Mouse (Mus musculus) intestine, embryonic 15.5 days (tissue): Measurements from ENCODE around the gene Lin37. TPM values are rescaled to one million over a fixed set of nuclear protein-coding genes. Genes with fewer than 3 reads are reported as not detected.

Experiments
- ATAC-seq: fragments of 200-750 bp; cut with Nextera tagmentation; 2 replicates; pipeline ENCODE4 v1.8.0; 2017; ENCODE audit warnings: moderate TSS enrichment, moderate library complexity
- H3K27ac ChIP-seq: fragments of 300-500 bp; sonication (generic); 2 replicates; pipeline ENCODE4 v1.5.1; 2015; ENCODE audit warnings: mild to moderate bottlenecking, inconsistent platforms
- H3K27me3 ChIP-seq: fragments of 300-500 bp; sonication (generic); replicated peaks from 2 replicates; pipeline ENCODE4 v1.6.1; 2015; ENCODE audit warnings: inconsistent platforms
- H3K36me3 ChIP-seq: fragments of 300-500 bp; sonication (generic); 2 replicates; pipeline ENCODE4 v1.6.1; 2015; ENCODE audit warnings: inconsistent platforms
- H3K4me1 ChIP-seq: fragments of 300-500 bp; sonication (generic); replicated peaks from 2 replicates; pipeline ENCODE4 v1.6.1; 2015; ENCODE audit warnings: inconsistent platforms
- H3K4me2 ChIP-seq: fragments of 300-500 bp; sonication (generic); replicated peaks from 2 replicates; pipeline ENCODE4 v1.6.1; 2015; ENCODE audit warnings: mild to moderate bottlenecking, inconsistent platforms
- H3K4me3 ChIP-seq: fragments of 300-500 bp; sonication (generic); replicated peaks from 2 replicates; pipeline ENCODE4 v1.5.1; 2015; ENCODE audit warnings: inconsistent platforms
- H3K9ac ChIP-seq: fragments of 300-500 bp; sonication (generic); 2 replicates; pipeline ENCODE4 v1.6.1; 2015; ENCODE audit warnings: inconsistent platforms
- H3K9me3 ChIP-seq: fragments of 300-500 bp; sonication (generic); 2 replicates; pipeline ENCODE4 v1.6.1; 2016; ENCODE audit warnings: inconsistent platforms
- WGBS: fragments of 180-500 bp; shearing (Covaris S2); methylation state at CpG from one replicate; pipeline ENCODE4 v1.1.7; 2015; 5-methylcytosine and 5-hydroxymethylcytosine counted together
- polyA plus RNA-seq: library from polyadenylated mRNA; unstranded; fragments of >200 nt; fragmentation: Nextera tagmentation; extraction: Ambion mirVana; gene quantifications from 2 replicates; pipeline ENCODE4 v1.2.1, GENCODE M21; 2015

Lin37 gene
- polyA plus RNA-seq, 1 experiment from 2014 or later = 46.3 TPM

DNA sequence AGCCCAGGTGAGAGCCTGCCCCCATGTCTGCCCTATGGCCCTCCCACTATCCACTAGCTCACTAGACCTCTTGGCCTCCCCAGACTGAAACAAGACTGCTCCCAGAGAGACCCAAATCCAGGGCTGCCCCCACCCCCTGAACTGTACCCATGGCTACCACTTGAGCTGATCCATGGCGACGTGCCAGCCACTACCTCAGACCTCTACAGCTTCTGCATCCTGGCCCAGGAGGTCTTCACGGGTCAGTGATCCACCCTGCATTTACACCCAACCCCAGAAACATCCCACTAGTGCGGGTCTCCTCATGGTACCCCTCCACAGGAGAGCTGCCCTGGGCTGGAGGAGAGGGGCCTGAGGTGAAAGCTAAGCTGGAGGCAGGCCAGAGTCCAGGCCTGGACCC lies 39.2 kb downstream of the Lin37 start:
- Histone ChIP-seq H3K4me2 (no peak overlapping the region), H3K27ac (no peak overlapping the region), H3K4me3 (no peak overlapping the region), H3K4me1 (no peaks in the 10 kb centered on the region), H3K9me3 (no peaks in the 10 kb centered on the region), H3K36me3 (0 out of 2 replicates have a peak, but pooled peaks cover 3% of the 10 kb centered on the region), H3K9ac (no peak overlapping the region), H3K27me3 (no peaks in the 10 kb centered on the region)
- 77% methylated on average over 4 of the region's 4 CpGs for WGBS
- no peak for ATAC-seq

DNA sequence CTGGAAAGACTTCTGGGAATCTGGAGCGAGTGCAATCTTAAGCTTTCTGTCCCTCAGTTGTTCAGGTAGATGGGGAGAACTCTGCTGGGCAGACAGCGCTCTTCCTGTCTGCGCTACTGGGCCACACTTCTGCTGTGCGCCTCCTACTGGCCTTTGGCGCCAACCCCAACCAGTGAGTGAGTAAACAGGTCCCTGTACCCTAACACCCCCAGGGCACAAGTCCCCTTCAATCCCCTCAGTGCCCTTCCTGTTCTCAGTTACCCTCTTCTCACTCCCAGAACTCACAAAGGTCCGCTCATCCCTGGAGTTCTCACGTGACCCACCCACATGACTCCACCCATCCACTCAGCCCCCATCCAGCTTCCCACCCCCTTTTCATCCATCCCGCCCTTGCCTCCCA lies 41.3 kb downstream of the Lin37 start:
- no peak overlapping the region for H3K4me3 ChIP-seq
- H3K27me3 ChIP-seq = no peaks in the 10 kb centered on the region
- no peak overlapping the region for H3K9ac ChIP-seq
- no peaks in the 10 kb centered on the region for H3K4me1 ChIP-seq
- no peaks in the 10 kb centered on the region for H3K9me3 ChIP-seq
- 45% methylated on average over 8 of the region's 8 CpGs for WGBS
- H3K4me2 ChIP-seq = no peak overlapping the region
- H3K27ac ChIP-seq = no peak overlapping the region
- no peaks in the 10 kb centered on the region for H3K36me3 ChIP-seq
- ATAC-seq = no peak

GRCm38 (mm10) chr7:30515003-30515760 lies 44.5 kb downstream of the Lin37 start:
- H3K9me3 ChIP-seq = no peaks in the 10 kb centered on the region
- ATAC-seq = no peak

GRCm38 (mm10) chr7:30508061-30508460 lies 51.6 kb downstream of the Lin37 start:
- Histone ChIP-seq H3K9ac (no peak overlapping the region), H3K27me3 (no peaks in the 10 kb centered on the region), H3K4me1 (no peaks in the 10 kb centered on the region), H3K9me3 (no peaks in the 10 kb centered on the region), H3K4me2 (no peak overlapping the region), H3K27ac (no peak overlapping the region), H3K36me3 (no peaks in the 10 kb centered on the region), H3K4me3 (no peak overlapping the region)
- no peak for ATAC-seq
- WGBS = 80% methylated on average over 4 of the region's 4 CpGs

More at GRCm38 (mm10) chr7:30515003-30515760, 44.5 kb downstream of the Lin37 start:
- Histone ChIP-seq H3K9ac (no peak overlapping the region), H3K4me3 (no peak overlapping the region), H3K4me2 (no peak overlapping the region), H3K36me3 (no peaks in the 10 kb centered on the region), H3K27ac (no peak overlapping the region), H3K4me1 (no peaks in the 10 kb centered on the region), H3K27me3 (no peaks in the 10 kb centered on the region)
- WGBS = 53% methylated on average over 24 of the region's 24 CpGs

Other genes starting within 250 kb of the Lin37 start
- 47.7 and 65.3 TPM in 2 replicates for gene Syne4, start 245.0 kb downstream of the Lin37 start, polyA plus RNA-seq
- gene E130208F15Rik, start 238.1 kb downstream of the Lin37 start, polyA plus RNA-seq = 1.8 TPM in 1 of 2 replicates, not detected in the other
- gene Sdhaf1, start 235.9 kb downstream of the Lin37 start, polyA plus RNA-seq = 15.5 and 18.0 TPM in 2 replicates
- gene Lrfn3, start 197.1 kb downstream of the Lin37 start, polyA plus RNA-seq = 2.9 and 3.9 TPM in 2 replicates
- gene Tyrobp, start 146.1 kb downstream of the Lin37 start, polyA plus RNA-seq = 49.8 and 63.7 TPM in 2 replicates
- gene Hcst, start 140.0 kb downstream of the Lin37 start, polyA plus RNA-seq = 2.2 and 2.5 TPM in 2 replicates
- 2.1 and 2.4 TPM in 2 replicates for gene Nfkbid, start 138.1 kb downstream of the Lin37 start, polyA plus RNA-seq
- gene Aplp1, start 114.3 kb downstream of the Lin37 start, polyA plus RNA-seq = 39.0 and 40.8 TPM in 2 replicates
- gene Kirrel2, start 102.1 kb downstream of the Lin37 start, polyA plus RNA-seq = 2.0 and 3.0 TPM in 2 replicates
- gene Nphs1, start 101.5 kb downstream of the Lin37 start, polyA plus RNA-seq = 1.3 and 3.3 TPM in 2 replicates
- gene Prodh2, start 66.2 kb downstream of the Lin37 start, polyA plus RNA-seq = 5.0 and 5.2 TPM in 2 replicates
- 7.4 and 7.8 TPM in 2 replicates for gene Arhgap33, start 24.8 kb downstream of the Lin37 start, polyA plus RNA-seq
- 37.8 and 41.5 TPM in 2 replicates for gene Hspb6, start 7.7 kb downstream of the Lin37 start, polyA plus RNA-seq
- 8.7 and 10.0 TPM in 2 replicates for gene Proser3, start 7.5 kb downstream of the Lin37 start, polyA plus RNA-seq
- 73.4 and 76.6 TPM in 2 replicates for gene U2af1l4, start 3.5 kb upstream of the Lin37 start, polyA plus RNA-seq
- 9.0 and 10.3 TPM in 2 replicates for gene Gm49396, start 3.5 kb upstream of the Lin37 start, polyA plus RNA-seq
- gene Psenen, start 3.8 kb upstream of the Lin37 start, polyA plus RNA-seq = 148 and 151 TPM in 2 replicates
- 2.2 and 2.9 TPM in 2 replicates for gene Igflr1, start 5.6 kb upstream of the Lin37 start, polyA plus RNA-seq
- 6.5 and 7.2 TPM in 2 replicates for gene Kmt2b, start 28.9 kb upstream of the Lin37 start, polyA plus RNA-seq
- 0.87 and 1.6 TPM in 2 replicates for gene Zbtb32, start 39.1 kb upstream of the Lin37 start, polyA plus RNA-seq
- 8.5 and 10.0 TPM in 2 replicates for gene Upk1a, start 53.0 kb upstream of the Lin37 start, polyA plus RNA-seq
- 1,191 and 1,300 TPM in 2 replicates for gene Cox6b1, start 66.3 kb upstream of the Lin37 start, polyA plus RNA-seq
- gene Etv2, start 76.0 kb upstream of the Lin37 start, polyA plus RNA-seq = not detected in 2 replicates
- 102 and 107 TPM in 2 replicates for gene Rbm42, start 90.5 kb upstream of the Lin37 start, polyA plus RNA-seq
- gene Haus5, start 105.2 kb upstream of the Lin37 start, polyA plus RNA-seq = 38.7 and 40.5 TPM in 2 replicates
- gene Pmis2, start 111.8 kb upstream of the Lin37 start, polyA plus RNA-seq = not detected in 2 replicates
- 3.2 and 4.7 TPM in 2 replicates for gene 2200002J24Rik, start 139.1 kb upstream of the Lin37 start, polyA plus RNA-seq
- 1.3 and 2.0 TPM in 2 replicates for gene Atp4a, start 152.4 kb upstream of the Lin37 start, polyA plus RNA-seq
- gene Tmem147, start 169.7 kb upstream of the Lin37 start, polyA plus RNA-seq = 220 and 257 TPM in 2 replicates
- gene Gapdhs, start 183.8 kb upstream of the Lin37 start, polyA plus RNA-seq = 0.10 and 0.33 TPM in 2 replicates
- gene Sbsn, start 191.6 kb upstream of the Lin37 start, polyA plus RNA-seq = 1.4 TPM in 2 replicates
- 4.6 and 5.3 TPM in 2 replicates for gene Dmkn, start 203.9 kb upstream of the Lin37 start, polyA plus RNA-seq
- 1.9 and 2.8 TPM in 2 replicates for gene Krtdap, start 228.1 kb upstream of the Lin37 start, polyA plus RNA-seq